In the genomic region with DNA sequence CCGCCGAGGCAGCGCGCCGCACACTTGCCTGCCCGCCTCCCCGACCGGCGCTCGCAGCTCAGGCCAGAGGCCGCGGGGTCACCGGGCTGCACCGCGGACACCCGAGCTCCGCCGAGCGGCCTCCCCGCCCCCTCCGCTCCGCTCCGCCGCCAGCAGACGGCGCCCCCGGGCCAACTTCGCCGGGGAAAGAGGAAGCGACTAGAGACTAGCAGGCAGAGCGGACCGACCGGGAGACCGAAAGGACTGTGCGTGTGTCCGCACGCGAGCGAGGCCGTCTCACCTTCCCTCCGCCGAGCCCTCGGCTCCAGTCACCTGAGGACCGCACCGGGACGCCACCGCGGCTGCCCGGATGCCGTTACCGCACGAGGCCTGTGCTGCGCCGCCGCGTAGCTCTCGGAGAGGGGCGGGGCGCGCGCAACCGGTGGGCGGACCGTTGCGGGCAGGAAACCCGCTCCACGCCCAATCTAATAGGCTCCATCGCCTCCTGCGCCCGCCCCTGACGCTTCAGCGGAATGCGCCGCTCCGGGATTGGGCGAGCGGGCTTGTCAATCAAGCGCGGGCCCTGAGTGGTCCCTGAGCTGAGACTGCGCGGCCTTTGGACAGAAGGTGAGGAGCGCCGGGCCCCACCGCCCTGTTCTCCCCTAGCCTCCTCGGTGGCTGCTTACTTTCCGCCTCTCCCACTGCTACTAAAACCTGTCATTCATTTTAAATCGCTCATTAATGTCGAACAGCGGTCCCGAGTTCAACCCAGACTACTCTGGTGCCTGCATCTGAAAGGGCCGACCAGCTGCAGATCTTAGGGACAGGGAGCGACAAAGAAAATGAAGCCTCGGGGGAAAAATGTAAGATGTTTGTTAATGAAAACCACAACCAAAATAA, we compare ENCODE assay signal across 7 mouse cellular contexts. TPM values are rescaled to one million over a fixed set of nuclear protein-coding genes. Genes with fewer than 3 reads are reported as not detected.
DNase-seq lines count a peak whose midpoint lies in the region; ATAC-seq lines count a peak whose summit lies in the region.

TSS of gene Nck1 (minus strand) at position 420 of the 879 bp plus-strand sequence.

- no peaks in the 10 kb centered on the region for H3K36me3 ChIP-seq in intestine, embryonic 16.5 days (ENCODE audit: control insufficient read depth, insufficient read depth, low read length)
- no peaks in the 10 kb centered on the region for H3K36me3 ChIP-seq in midbrain, embryonic 11.5 days (ENCODE audit: control insufficient read depth, insufficient read depth, low read length)

- intact Hi-C loops in left cerebral cortex, postnatal 36 days (cut with DNase I), result loop anchor here (1.0 to 10.0 kb wide), 3 partner anchors 97 to 459 kb away; no protein-coding TSS in a partner anchor

- peaks cover 8% of the 10 kb centered on the region for H3K4me1 ChIP-seq in intestine, embryonic 16.5 days (ENCODE audit: control insufficient read depth, insufficient read depth, low read length)
- peaks cover 6% of the 10 kb centered on the region; the same call in 1 of the 2 replicates for H3K4me1 ChIP-seq in midbrain, embryonic 11.5 days (ENCODE audit: control insufficient read depth, insufficient read depth, low read length)

- under 1% methylated on average over 88 of the region's 93 CpGs for WGBS in intestine, embryonic 16.5 days
- WGBS in midbrain, embryonic 11.5 days, result under 1% methylated on average over 87 of the region's 93 CpGs

- H3K9ac ChIP-seq in intestine, embryonic 16.5 days (ENCODE audit: low read depth, low read length), result peak within 1 kb of the TSS; percentile 97
- peak within 1 kb of the TSS; percentile 89 for H3K9ac ChIP-seq in midbrain, embryonic 11.5 days (ENCODE audit: low read length)

- peaks cover 5% of the 10 kb centered on the region for H3K9me3 ChIP-seq in intestine, embryonic 16.5 days (ENCODE audit: control insufficient read depth, low read length)
- peaks cover 5% of the 10 kb centered on the region; the same call in 1 of the 2 replicates for H3K9me3 ChIP-seq in midbrain, embryonic 11.5 days (ENCODE audit: control insufficient read depth, low read length)

- ATAC-seq in intestine, embryonic 16.5 days, result peak; percentile 100
- ATAC-seq in midbrain, embryonic 11.5 days (ENCODE audit: low FRiP score), result peak; percentile 100

- peak within 1 kb of the TSS; percentile 95 for H3K27ac ChIP-seq in intestine, embryonic 16.5 days (ENCODE audit: low read length)
- H3K27ac ChIP-seq in midbrain, embryonic 11.5 days (ENCODE audit: low read depth, low read length), result peak within 1 kb of the TSS; percentile 82

- no peaks in the 10 kb centered on the region for H3K27me3 ChIP-seq in intestine, embryonic 16.5 days (replicated peaks; ENCODE audit: control insufficient read depth, insufficient read depth, low read length)
- no peaks in the 10 kb centered on the region for H3K27me3 ChIP-seq in midbrain, embryonic 11.5 days (ENCODE audit: control insufficient read depth, insufficient read depth, low read length)

- peak; percentile 98 for DNase-seq in adrenal gland, adult 8-10 months
- DNase-seq in embryo, embryonic 9.5 days (ENCODE audit: extremely low spot score), result peak; percentile 97
- peak; percentile 98 to 99 for DNase-seq in gastrocnemius, postnatal 4 days (ENCODE audit: low spot score in 2 of 2)
- peak; percentile 99 for DNase-seq in left cerebral cortex, postnatal 36 days (ENCODE audit: low spot score in 2 of 2)
- peak; percentile 100 for DNase-seq in midbrain, embryonic 11.5 days (ENCODE audit: low spot score, missing footprints)
- DNase-seq in skeletal muscle tissue, adult 2 months (ENCODE audit: low read depth, low spot score), result peak; percentile 96

- peak within 1 kb of the TSS; percentile 75 for H3K4me2 ChIP-seq in intestine, embryonic 16.5 days (ENCODE audit: low read depth, low read length)
- peak within 1 kb of the TSS; percentile 71 for H3K4me2 ChIP-seq in midbrain, embryonic 11.5 days

- H3K4me3 ChIP-seq in intestine, embryonic 16.5 days (ENCODE audit: low read length), result peak within 1 kb of the TSS; percentile 94
- peak within 1 kb of the TSS; percentile 91 for H3K4me3 ChIP-seq in midbrain, embryonic 11.5 days (ENCODE audit: low read depth, low read length)

RNA-seq across cellular contexts. Expression of gene Nck1, which starts in this region (rescaled TPM):
- total RNA-seq in adrenal gland, adult 8-10 months (2022), result 10 to 100 TPM; 46.4 to 53.8 (median 49.6) TPM
- 10 to 100 TPM; 44.6 to 46.7 TPM for total RNA-seq in gastrocnemius, postnatal 4 days (2021)
- 56.9 and 57.8 TPM in 2 replicates for polyA plus RNA-seq in intestine, embryonic 16.5 days (2015; fragmentation: Nextera tagmentation; extraction: Ambion mirVana)
- total RNA-seq in left cerebral cortex, postnatal 36 days (2021), result 10 to 100 TPM; 31.1 to 35.0 TPM
- 77.8 and 79.9 TPM in 2 replicates for polyA plus RNA-seq in midbrain, embryonic 11.5 days (2014; fragmentation: Nextera tagmentation; extraction: Ambion mirVana)

Comparison
In these comparisons a context has a peak if more than half of its experiments do, and no peak if none do; other contexts are left out.
1. Peak in every context shown above with its lines: DNase-seq, ATAC-seq, H3K4me3 ChIP-seq and H3K27ac ChIP-seq.